Mouse (Mus musculus) kidney, postnatal 4 days (tissue): ENCODE measurements around the gene Gatad2a.
A peak's percentile ranks its signal among the peaks of the same experiment; 100 is the strongest.

ENCODE experiments used
- DNase-seq, 2 experiments: peaks; one replicate each; pipeline ENCODE4 v3.0.0; 2021; ENCODE audit warnings: mixed read lengths in 2 of 2

Gatad2a gene

GRCm38 (mm10) chr8:69870003-69870765 is 126.0 kb downstream of the Gatad2a start:
- no peak for DNase-seq

- DNase-seq: no peak
These were observed 128.4 kb downstream of the Gatad2a start for GRCm38 (mm10) chr8:69867696-69868326.

- DNase-seq: no peak
These were observed 132.0 kb downstream of the Gatad2a start for GRCm38 (mm10) chr8:69864180-69864579.

GRCm38 (mm10) chr8:69863387-69864020 is 132.7 kb downstream of the Gatad2a start:
- no peak for DNase-seq

GRCm38 (mm10) chr8:69861251-69861650 is 134.9 kb downstream of the Gatad2a start:
- no peak for DNase-seq

GRCm38 (mm10) chr8:69860807-69861206 is 135.4 kb downstream of the Gatad2a start:
- DNase-seq: peak in 1 of 2 experiments; percentile 25
